Mouse (Mus musculus): Measurements from ENCODE around the gene Rnf8.
"Not testable (repeated sequence)": the region's sequence is repeated elsewhere in the genome, so short reads cannot be mapped to it uniquely, and the experiment has no call there.

Gene Rnf8

DNA sequence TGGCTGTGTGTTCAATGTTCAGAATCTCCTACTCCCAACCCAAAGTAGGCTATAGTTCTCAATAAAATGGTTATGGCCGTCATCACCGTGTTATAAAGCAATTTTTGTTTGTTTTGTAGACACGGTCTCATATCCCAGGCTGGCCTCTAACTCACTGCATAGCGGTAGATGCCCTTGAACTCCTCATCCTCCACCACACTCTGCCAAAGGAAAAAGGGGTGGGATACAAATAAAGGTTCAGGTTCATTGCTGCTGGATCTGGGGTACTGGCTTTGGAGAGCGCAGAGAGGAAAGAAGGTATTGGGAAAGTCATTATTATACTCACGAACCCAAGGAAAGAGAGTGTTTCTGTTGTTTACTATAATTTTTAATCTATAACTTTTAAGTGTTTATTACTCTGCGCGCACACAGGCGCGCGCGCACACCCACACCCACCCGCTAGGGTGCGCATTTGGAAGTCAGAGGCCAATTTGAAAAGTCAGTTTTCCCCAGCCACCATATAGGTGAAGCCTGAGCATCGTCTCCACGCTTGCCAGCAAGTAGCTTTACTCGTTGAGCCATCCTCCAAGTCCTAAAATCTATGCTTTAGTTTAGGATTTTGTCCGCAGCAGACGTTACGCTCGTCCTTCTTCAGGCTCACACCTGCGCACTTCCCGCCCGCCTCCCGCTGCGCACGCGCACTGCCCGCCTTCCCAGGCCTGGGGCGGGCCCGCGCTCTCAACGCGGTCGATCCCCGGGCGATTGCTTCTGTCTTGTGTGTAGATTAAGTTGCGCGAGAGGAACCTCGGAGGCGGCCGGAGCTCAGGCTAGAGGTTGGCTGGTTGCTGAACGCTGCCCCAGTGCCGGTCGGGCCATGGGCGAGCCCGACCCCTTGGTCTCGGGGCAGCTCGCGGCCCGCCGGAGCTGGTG is at the start of gene Rnf8, which contains the start of gene Gm28043:
Rnf8 (plus strand) TSS at position 676 of the 909 bp plus-strand sequence.
Gm28043 (plus strand) TSS at position 762 of the 909 bp plus-strand sequence.
- peak; percentile 82 to 93 for DNase-seq (ENCODE audit: low spot score in 2 of 2)

GRCm38 (mm10) chr17:29565521-29565920 is 49.1 kb upstream of the Rnf8 start:
- no peak for DNase-seq (ENCODE audit: low spot score in 2 of 2)

DNA sequence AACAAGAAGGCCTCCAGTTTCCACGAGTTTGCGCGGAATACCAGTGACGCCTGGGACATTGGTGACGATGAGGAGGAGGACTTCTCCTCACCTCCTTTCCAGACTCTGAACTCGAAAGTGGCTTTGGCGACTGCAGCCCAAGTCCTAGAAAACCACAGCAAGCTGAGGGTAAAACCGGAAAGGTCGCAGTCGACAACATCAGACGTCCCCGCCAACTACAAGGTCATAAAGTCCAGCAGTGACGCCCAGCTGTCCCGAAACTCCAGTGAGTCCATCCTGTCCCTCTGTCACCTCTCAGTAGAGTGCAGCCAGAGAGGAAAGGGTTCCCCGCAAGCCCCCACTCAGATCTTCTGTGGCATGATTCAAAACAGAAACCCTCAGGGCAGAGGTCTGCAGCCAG is 46.2 kb upstream of the Rnf8 start:
- DNase-seq (ENCODE audit: low spot score in 2 of 2): no peak

GRCm38 (mm10) chr17:29569831-29570230 is 44.8 kb upstream of the Rnf8 start:
- DNase-seq (ENCODE audit: low spot score in 2 of 2): no peak

DNA sequence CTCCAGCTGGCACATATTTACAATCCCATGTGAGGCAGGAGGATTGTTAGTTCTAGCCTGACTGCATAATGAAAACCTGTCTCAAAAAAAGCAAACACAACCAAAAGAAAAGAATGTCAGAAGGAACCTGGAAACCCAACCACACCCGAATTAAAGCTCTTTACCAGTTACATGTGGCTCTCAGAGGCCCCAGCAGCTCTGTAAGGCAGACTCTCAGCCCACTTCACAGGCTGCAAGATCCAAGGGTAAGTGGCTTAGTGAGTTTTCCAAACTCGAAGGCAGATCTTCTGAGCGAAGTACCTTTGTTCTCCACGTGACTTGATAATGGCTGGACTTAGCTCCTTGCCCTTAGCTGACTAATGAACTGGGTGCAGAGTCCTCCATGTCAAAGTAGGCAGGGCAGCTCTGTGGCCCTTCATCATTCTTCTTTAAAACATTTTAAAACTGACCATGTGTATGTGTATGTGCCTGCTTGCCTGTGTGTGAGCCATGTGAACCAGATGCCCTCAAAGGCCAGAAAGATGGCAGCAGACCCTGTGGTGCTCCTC is 34.9 kb upstream of the Rnf8 start:
- DNase-seq (ENCODE audit: low spot score in 2 of 2): no peak

GRCm38 (mm10) chr17:29583569-29583968 is 31.0 kb upstream of the Rnf8 start:
- no peak for DNase-seq (ENCODE audit: low spot score in 2 of 2)

- no peak for DNase-seq (ENCODE audit: low spot score in 2 of 2)
Measured at GRCm38 (mm10) chr17:29584306-29584705, 30.3 kb upstream of the Rnf8 start.

GRCm38 (mm10) chr17:29584737-29585136 is 29.9 kb upstream of the Rnf8 start:
- DNase-seq (ENCODE audit: low spot score in 2 of 2): no peak

GRCm38 (mm10) chr17:29585446-29585845 is 29.1 kb upstream of the Rnf8 start:
- DNase-seq (ENCODE audit: low spot score in 2 of 2): no peak

DNA sequence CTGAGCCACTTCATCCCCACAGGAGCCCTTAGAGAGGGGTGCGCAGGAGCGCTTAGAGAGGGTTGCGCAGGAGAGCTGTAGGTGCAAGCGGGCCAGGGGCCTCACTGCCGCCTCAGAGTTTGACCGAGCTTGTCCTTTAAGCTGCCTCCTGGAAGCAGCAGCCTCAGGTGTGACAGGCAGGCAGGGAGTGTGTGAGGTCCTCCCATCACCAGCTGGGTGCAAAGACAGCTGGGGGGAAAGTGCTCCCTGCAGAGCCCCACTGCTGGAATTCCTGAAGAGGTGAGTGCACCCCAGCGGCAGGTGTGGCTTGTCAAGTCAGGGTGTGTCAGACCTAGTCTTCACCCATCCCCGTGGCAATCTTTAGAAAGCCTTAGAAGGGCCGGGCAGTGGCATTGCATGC is 27.7 kb upstream of the Rnf8 start:
- DNase-seq (ENCODE audit: low spot score in 2 of 2): no peak

DNA sequence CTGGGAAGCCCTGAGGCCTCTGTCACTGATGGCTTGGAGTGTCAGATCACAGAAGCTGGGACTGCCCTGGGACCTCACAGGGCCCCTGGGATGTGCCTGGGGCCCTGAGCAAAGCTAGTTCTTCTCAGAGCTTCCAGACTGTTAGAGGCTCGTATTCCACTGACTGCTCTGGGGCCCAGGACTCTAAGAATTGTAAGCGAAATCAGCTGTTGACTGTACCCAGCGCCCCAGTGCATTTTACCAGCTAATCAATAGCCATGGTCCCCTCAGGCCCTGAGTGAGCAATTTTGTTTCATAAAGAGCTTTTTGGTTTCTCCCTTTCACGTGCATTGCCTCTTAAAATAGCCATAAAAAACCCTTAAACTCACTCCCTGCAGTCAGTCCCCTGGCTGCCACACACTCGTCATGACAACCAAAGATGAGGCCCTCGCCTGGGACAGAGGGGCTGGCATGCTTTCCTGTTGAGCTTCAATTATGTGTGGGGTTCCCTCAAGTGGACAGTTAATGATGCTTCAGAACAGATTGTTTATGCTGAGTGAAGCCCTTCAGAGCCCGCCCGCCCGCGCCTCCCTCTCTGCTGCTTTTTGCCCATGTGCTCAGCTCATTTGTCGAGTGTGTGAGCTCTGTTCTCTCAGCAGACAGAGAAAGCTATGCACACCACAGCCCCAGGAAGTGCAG is 25.2 kb upstream of the Rnf8 start:
- no peak for DNase-seq (ENCODE audit: low spot score in 2 of 2)

DNA sequence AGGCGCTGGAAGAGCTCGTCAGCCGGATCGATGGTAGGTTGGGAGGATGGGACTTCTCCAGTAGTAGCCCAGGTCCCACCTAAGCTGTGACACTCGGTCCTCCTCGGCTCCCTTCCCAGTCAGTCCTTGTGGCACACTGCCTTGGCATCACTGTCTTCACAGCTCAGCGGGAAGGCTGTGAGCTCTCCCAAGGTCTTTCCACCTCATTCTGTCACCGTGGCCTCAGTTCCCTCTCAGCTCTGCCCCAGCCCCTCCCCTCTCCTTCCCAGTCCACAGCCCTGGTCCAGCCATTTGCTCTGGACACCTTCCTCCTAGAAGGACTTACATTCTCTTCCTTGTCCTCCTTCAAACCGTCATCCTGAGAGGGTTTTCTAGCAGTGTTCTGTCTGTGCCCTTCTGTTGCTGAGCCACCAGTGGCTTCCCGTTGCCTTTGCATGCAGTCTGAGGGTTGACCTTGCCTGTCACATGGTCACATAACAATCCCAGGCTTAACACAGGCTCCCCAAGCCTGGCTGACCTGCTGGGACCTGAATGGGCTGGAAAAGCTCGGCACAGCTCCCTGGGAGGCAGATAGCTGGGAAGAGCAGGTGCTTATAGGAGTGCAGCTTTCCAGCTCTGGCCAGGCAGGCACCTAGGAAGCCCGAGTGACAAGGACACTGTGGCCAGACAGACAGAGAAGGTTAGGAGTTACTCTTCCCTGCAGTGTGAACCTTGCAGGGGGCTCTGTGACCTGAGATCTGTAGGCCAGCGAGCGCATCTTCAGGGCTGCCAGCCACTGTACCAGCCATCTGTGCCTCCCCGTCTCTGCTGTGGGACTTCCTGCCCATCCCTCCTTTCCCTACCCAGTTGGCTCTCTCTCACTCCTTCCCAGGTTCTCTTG is 18.5 kb upstream of the Rnf8 start:
- no peak for DNase-seq (ENCODE audit: low spot score in 2 of 2)

DNA sequence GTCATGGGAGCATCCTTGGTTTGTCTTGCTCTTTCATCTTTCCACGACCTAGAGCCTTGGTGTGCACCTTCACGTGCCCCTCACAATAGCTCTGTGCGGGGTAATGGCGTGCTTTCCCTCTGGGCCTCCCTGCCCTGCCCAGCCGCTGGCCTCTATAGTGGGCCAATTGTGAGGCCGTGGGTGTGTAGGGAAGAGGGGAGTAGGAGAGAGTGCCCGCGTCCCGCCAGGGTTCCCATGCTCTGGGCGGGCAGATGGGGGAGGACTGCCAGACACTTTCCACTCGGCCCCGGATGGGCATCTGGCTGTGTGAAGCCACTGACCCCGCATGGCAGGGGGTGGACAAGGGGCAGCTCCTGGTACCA is 17.8 kb upstream of the Rnf8 start:
- DNase-seq (ENCODE audit: low spot score in 2 of 2): no peak

GRCm38 (mm10) chr17:29599051-29599450 is 15.5 kb upstream of the Rnf8 start:
- no peak for DNase-seq (ENCODE audit: low spot score in 2 of 2)

- DNase-seq (ENCODE audit: low spot score in 2 of 2): no peak
Measured at GRCm38 (mm10) chr17:29599537-29599936, 15.1 kb upstream of the Rnf8 start.

- no peak for DNase-seq (ENCODE audit: low spot score in 2 of 2)
Measured at GRCm38 (mm10) chr17:29601391-29601790, 13.2 kb upstream of the Rnf8 start.

DNA sequence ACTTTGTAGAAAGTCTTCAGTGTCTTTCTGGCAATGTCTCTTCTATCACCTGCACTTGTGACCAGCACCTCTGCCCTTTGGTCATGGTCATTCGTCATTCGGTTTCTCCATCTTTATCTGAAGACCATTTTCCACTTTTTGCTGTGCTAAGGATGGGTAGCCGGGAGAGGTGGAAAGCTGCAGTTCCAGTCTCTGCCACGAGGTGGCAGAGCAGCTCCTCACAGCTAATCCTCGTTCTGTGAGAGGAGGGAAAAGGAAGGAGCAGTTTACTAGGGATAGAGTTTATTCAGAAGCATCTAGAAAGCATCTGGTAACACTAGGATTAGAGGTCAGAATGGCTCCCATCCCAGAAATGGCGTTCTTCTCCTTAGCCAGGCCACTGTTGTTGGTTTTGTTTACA is 11.3 kb upstream of the Rnf8 start:
- peak in 1 of 2 experiments; percentile 84 for DNase-seq (ENCODE audit: low spot score in 2 of 2)

DNA sequence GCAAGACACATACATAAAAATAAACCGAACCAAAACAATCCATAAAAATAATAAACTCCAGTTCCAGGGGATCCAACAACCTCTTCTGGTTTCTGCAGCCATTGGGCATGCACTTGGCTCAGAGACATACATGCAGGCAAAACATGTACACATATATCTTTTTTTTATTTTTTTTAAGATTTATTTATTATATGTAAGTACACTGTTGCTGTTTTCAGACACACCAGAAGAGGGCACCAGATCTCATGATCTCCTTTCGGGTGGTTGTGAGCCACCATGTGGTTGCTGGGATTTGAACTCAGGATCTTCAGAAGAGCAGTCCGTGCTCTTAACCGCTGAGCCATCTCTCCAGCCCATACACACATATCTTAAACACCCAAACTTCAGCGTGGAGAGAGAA is 1.1 kb upstream of the Rnf8 start:
- DNase-seq (ENCODE audit: low spot score in 2 of 2): not testable (repeated sequence)

GRCm38 (mm10) chr17:29615024-29615551 is 498 bp downstream of the Rnf8 start:
- no peak for DNase-seq (ENCODE audit: low spot score in 2 of 2)

DNA sequence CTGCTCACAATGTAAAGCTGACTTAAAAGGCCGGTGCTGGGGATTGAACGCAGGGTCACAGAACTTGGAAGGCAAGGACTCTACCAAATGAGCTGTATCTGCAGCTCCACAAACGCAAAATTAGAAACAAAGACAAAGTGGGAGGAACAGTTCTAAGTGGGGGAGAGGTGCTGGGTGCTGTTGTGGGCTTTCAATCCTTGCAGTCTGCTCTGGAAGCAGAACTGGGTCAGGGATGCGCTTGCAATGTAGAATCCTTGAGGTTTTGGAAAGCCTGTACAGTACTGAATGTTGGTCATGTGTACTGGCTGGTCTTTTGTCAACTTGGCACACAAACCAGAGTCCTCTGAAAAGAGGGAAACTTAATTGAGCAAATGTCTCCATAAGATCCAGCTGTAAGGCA is 1.0 kb downstream of the Rnf8 start:
- no peak for DNase-seq (ENCODE audit: low spot score in 2 of 2)

- no peak for DNase-seq (ENCODE audit: low spot score in 2 of 2)
Measured at GRCm38 (mm10) chr17:29619231-29619630, 4.6 kb downstream of the Rnf8 start.

All from left cerebral cortex, adult 9 months (tissue).